Mouse (Mus musculus): ENCODE measurements around the gene Cuedc2. TPM values are rescaled to one million over a fixed set of nuclear protein-coding genes. Genes with fewer than 3 reads are reported as not detected.

Gene Cuedc2
- total and polyA plus RNA-seq, 3 experiments = 251 to 302 (median 297) TPM

DNA sequence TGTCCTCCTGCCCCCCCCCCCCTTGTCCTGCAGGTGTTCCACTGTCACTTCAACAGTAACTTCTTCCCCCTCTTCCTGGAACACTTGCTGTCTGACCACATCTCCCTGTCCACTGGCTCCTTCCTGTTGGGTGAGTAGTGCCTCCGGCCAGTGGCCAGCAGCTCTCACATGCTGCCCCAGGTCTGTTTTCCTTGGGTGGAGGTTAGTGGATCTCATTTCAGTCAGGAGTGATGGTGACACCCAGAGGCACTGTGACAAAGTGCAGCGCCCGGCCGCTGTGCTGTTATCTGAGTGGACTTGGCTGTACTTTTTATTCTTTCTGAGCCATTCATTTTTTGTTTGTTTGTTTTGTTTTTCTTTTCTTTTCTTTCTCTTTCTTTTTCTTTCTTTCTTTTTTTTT lies 30.7 kb upstream of the Cuedc2 start (continued):
- TF ChIP-seq JUND (IDR thresholded peaks at IDR 0.05; ENCODE audit: low read depth, low read length) (no peak), MYC (IDR thresholded peaks at IDR 0.05; ENCODE audit: low read depth, low read length) (no peak), KAT2A (conservative IDR thresholded peaks at IDR 0.05; ENCODE audit: low read depth, low read length) (no peak), NELFE (IDR thresholded peaks at IDR 0.05; ENCODE audit: low read depth, low read length) (no peak), ZNF384 (IDR thresholded peaks at IDR 0.05; ENCODE audit: low read depth, low read length) (no peak), RCOR1 (IDR thresholded peaks at IDR 0.05; ENCODE audit: low read depth, low read length) (no peak), MAFK (IDR thresholded peaks at IDR 0.05; ENCODE audit: borderline replicate concordance, low read depth, low read length) (no peak), POLR2AphosphoS5 (IDR thresholded peaks at IDR 0.05; ENCODE audit: borderline replicate concordance, low read depth, low read length) (no peak), ELF1 (IDR thresholded peaks at IDR 0.05; ENCODE audit: low read depth, low read length) (no peak), CHD1 (IDR thresholded peaks at IDR 0.05; ENCODE audit: low read depth, low read length) (no peak), SMC3 (IDR thresholded peaks at IDR 0.05; ENCODE audit: low read depth, low read length) (peak; percentile 84), CTCF (IDR thresholded peaks at IDR 0.05 in 2 of 3, conservative IDR thresholded peaks at IDR 0.05 in 1 of 3; ENCODE audit: control insufficient read depth in 1 of 3, insufficient read depth in 1 of 3, low read depth in 2 of 3, low read length in 3 of 3, poor library complexity in 1 of 3, severe bottlenecking in 1 of 3) (peak; percentile 56 to 88 (median 76)), GATA1 (IDR thresholded peaks at IDR 0.05; ENCODE audit: low read depth, low read length) (no peak), RAD21 (IDR thresholded peaks at IDR 0.05; ENCODE audit: low read depth, low read length) (peak; percentile 89), MAX (IDR thresholded peaks at IDR 0.05; ENCODE audit: low read length) (no peak)

DNA sequence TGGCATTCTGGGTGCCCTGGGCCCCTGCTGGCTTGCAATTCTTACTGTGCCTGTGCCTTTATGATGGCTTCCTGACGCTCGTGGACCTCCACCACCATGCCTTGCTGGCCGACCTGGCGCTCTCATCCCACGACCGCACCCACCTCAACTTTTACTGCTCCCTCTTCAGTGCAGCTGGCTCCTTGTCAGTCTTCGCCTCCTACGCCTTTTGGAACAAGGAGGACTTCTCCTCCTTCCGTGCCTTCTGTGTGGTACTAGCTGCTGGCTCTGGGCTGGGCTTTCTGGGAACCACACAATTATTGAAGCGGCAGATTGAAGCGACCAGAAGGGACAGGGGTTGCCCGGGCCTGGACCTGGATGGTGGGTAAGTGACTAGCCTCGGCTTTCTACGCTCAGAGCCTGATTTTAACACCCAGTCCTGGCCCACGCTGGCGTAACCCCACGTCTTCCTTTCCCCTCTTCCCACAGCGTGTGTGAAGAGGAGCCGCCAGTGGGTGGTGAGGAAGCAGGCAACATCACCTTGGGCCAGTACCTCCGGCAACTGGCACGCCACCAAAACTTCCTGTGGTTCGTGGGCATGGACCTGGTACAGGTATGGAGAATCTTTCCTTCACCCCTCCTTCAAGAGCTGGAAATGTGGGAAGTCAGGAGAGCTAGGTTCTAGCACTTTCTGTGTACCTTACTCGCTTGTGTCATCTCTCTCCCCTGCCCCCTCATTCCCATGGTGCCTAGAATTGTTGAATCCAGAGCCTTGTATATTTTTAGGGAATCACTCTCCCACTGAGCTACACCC lies 29.5 kb upstream of the Cuedc2 start:
- Histone ChIP-seq H3K27me3 (ENCODE audit: control insufficient read depth in 1 of 2, insufficient read depth in 2 of 2, low read length in 2 of 2) (no peaks in the 10 kb centered on the region), H3K36me3 (ENCODE audit: control insufficient read depth in 1 of 2, insufficient read depth in 2 of 2, low read length in 2 of 2) (no peaks in the 10 kb centered on the region; a peak in 1 of 4 replicates), H3K79me2 (ENCODE audit: control insufficient read depth, insufficient read depth, low read length, poor library complexity) (no peaks in the 10 kb centered on the region), H3K4me3 (ENCODE audit: control insufficient read depth in 1 of 2, insufficient read depth in 1 of 2, low read depth in 2 of 2, low read length in 2 of 2) (no peak overlapping the region), H3K4me1 (ENCODE audit: control insufficient read depth in 1 of 2, insufficient read depth in 2 of 2, low read length in 2 of 2) (no peaks in the 10 kb centered on the region), H3K9ac (ENCODE audit: control insufficient read depth, low read depth, low read length, poor library complexity, severe bottlenecking) (no peak overlapping the region), H3K27ac (ENCODE audit: control insufficient read depth, low read depth, low read length) (no peak overlapping the region), H3K9me3 (replicated peaks; ENCODE audit: insufficient read depth, low read length) (no peaks in the 10 kb centered on the region)
- TF ChIP-seq GABPA (IDR thresholded peaks at IDR 0.05; ENCODE audit: low read depth, low read length) (no peak), MAX (IDR thresholded peaks at IDR 0.05; ENCODE audit: low read length) (no peak), MAZ (IDR thresholded peaks at IDR 0.05; ENCODE audit: low read depth, low read length) (no peak), KAT2A (conservative IDR thresholded peaks at IDR 0.05; ENCODE audit: low read depth, low read length) (no peak), CHD2 (IDR thresholded peaks at IDR 0.05; ENCODE audit: low read length) (no peak), CTCF (IDR thresholded peaks at IDR 0.05 in 2 of 3, conservative IDR thresholded peaks at IDR 0.05 in 1 of 3; ENCODE audit: control insufficient read depth in 1 of 3, insufficient read depth in 1 of 3, low read depth in 2 of 3, low read length in 3 of 3, poor library complexity in 1 of 3, severe bottlenecking in 1 of 3) (no peak), ZNF384 (IDR thresholded peaks at IDR 0.05; ENCODE audit: low read depth, low read length) (no peak), ZKSCAN1 (IDR thresholded peaks at IDR 0.05; ENCODE audit: low read depth, low read length) (no peak), HCFC1 (IDR thresholded peaks at IDR 0.05; ENCODE audit: low read depth, low read length) (no peak), CHD1 (IDR thresholded peaks at IDR 0.05; ENCODE audit: low read depth, low read length) (no peak), POLR2AphosphoS5 (IDR thresholded peaks at IDR 0.05; ENCODE audit: borderline replicate concordance, low read depth, low read length) (no peak), USF2 (IDR thresholded peaks at IDR 0.05; ENCODE audit: borderline replicate concordance in 1 of 2, insufficient read depth in 1 of 2, low read depth in 1 of 2, low read length in 2 of 2) (no peak), NELFE (IDR thresholded peaks at IDR 0.05; ENCODE audit: low read depth, low read length) (no peak), POLR2A (IDR thresholded peaks at IDR 0.05; ENCODE audit: control insufficient read depth in 1 of 2, insufficient read depth in 1 of 2, low read depth in 1 of 2, low read length in 2 of 2, poor library complexity in 1 of 2) (no peak), ETS1 (IDR thresholded peaks at IDR 0.05; ENCODE audit: low read depth, low read length) (no peak), UBTF (IDR thresholded peaks at IDR 0.05; ENCODE audit: borderline replicate concordance, insufficient read depth, low read depth, low read length) (no peak)
- no peak for DNase-seq (ENCODE audit: low read depth, low spot score)

Data from MEL (cell line).